Mouse (Mus musculus) thymus, adult 2 months (tissue): ENCODE measurements around the gene Scn3a. TPM values are rescaled to one million over a fixed set of nuclear protein-coding genes. Genes with fewer than 3 reads are reported as not detected.

Experiments
- DNase-seq: peaks from one replicate; pipeline ENCODE4 v3.0.0; 2021
- H3K27ac ChIP-seq: fragments of 200-500 bp; 2 replicates; pipeline ENCODE4 v1.5.1; 2012; ENCODE audit warnings: low read length, control low read depth; ENCODE audit not compliant: control insufficient read depth, insufficient read depth
- H3K27me3 ChIP-seq: fragments of 200-500 bp; 2 replicates; pipeline ENCODE4 v1.6.1; 2012; ENCODE audit warnings: mild to moderate bottlenecking, low read length, moderate library complexity, mixed read lengths; ENCODE audit not compliant: control insufficient read depth, insufficient read depth
- H3K36me3 ChIP-seq: fragments of 200-500 bp; 2 replicates; pipeline ENCODE4 v1.6.1; 2012; ENCODE audit warnings: mild to moderate bottlenecking, low read length, moderate library complexity; ENCODE audit not compliant: control insufficient read depth, insufficient read depth
- H3K4me1 ChIP-seq: fragments of 200-500 bp; replicated peaks from 2 replicates; pipeline ENCODE4 v1.6.1; 2012; ENCODE audit warnings: low read length; ENCODE audit not compliant: control insufficient read depth, insufficient read depth
- H3K4me3 ChIP-seq: fragments of 200-500 bp; 2 replicates; pipeline ENCODE4 v1.5.1; 2012; ENCODE audit warnings: mild to moderate bottlenecking, low read length, control low read depth, moderate library complexity; ENCODE audit not compliant: control insufficient read depth, insufficient read depth
- CTCF ChIP-seq: fragments of 200-500 bp; IDR thresholded peaks from 2 replicates; pipeline ENCODE4 v1.5.1; 2012; ENCODE audit warnings: mild to moderate bottlenecking, control low read depth, low read length, moderate library complexity, borderline replicate concordance; ENCODE audit not compliant: control insufficient read depth, poor library complexity, insufficient read depth; ENCODE audit errors: extremely low read depth
- POLR2A ChIP-seq: fragments of 200-500 bp; IDR thresholded peaks from 2 replicates; pipeline ENCODE4 v1.6.1; 2012; ENCODE audit warnings: mild to moderate bottlenecking, low read length, control low read depth, moderate library complexity; ENCODE audit not compliant: control insufficient read depth, poor library complexity, insufficient read depth; ENCODE audit errors: extremely low read depth
- WGBS: fragments of 180-500 bp; shearing (Covaris S2); methylation state at CpG from one replicate; pipeline ENCODE4 v1.1.7; 2018; 5-methylcytosine and 5-hydroxymethylcytosine counted together
- polyA plus RNA-seq: library from polyadenylated mRNA; depleted of rRNA; stranded (reverse); fragments of >200 nt; gene quantifications from 2 replicates; pipeline ENCODE4 v1.2.3, GENCODE M21; 2012

The Scn3a gene
- polyA plus RNA-seq, 1 experiment: 0.18 TPM

DNA sequence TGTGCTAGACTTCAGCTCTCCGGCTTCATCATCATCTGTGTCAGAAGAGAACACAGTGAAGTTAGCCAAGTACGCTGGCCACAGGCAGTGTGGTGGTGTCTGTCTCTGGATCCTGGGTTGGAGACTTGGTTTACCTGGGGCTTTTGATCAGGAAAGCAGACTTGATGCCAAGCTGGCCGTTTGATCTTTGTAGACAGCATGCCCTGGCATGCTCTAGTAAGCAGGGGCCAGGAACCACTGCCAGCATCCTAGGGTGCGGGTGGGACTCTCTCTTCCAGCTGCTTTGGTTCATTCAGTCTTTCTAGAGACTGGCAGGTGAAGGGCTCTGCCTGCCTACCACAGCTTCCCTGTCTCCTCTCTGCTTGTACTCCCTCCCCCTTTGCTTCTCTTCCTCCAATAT is 20.1 kb downstream of the Scn3a start:
- WGBS: 57% methylated on average over 4 of the region's 4 CpGs
- Histone ChIP-seq H3K27me3 (no peaks in the 10 kb centered on the region), H3K4me3 (no peak overlapping the region), H3K4me1 (peaks cover 11% of the 10 kb centered on the region), H3K27ac (no peak overlapping the region), H3K36me3 (no peaks in the 10 kb centered on the region)
- TF ChIP-seq CTCF (no peak), POLR2A (no peak)
- DNase-seq: no peak

DNA sequence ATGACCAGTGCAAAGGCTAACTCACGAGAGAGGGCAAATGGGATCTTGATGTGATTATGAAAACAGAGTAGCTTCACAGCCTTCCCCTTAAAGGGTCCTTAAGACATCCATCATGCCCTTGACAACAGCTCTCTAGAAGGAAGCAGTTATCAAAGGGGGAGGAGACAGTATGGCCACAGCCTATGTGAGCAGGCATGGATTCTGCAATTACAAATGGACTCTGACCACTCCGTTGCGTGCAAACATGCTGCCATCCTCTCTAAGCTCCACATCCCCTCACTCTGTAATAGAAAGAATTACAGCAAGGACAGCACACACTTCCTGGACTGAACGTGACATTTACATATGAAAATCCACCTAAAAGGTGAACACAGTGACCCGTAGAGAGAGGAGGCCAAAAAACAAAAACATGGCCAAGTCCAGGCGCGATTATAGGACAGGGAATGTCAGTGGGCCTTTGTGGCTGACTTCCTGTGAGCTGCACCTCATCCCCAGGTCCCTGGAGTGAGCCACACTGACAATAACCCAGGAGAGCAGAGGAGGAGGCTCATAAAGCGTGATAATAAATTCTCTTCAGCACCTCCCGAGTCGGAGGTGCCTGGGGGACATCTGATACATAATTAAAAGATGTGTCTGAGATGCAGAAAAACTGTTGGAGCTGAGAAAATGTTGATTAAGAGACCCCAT is 24.4 kb downstream of the Scn3a start:
- DNase-seq: no peak
- H3K36me3 ChIP-seq: no peaks in the 10 kb centered on the region
- no peaks in the 10 kb centered on the region for H3K27me3 ChIP-seq
- 93% methylated on average over 10 of the region's 10 CpGs for whole genome bisulfite sequencing
- TF ChIP-seq CTCF (no peak), POLR2A (no peak)
- no peak overlapping the region for H3K27ac ChIP-seq
- peaks cover 4% of the 10 kb centered on the region; the same call in 1 of the 2 replicates for H3K4me1 ChIP-seq
- no peak overlapping the region for H3K4me3 ChIP-seq

DNA sequence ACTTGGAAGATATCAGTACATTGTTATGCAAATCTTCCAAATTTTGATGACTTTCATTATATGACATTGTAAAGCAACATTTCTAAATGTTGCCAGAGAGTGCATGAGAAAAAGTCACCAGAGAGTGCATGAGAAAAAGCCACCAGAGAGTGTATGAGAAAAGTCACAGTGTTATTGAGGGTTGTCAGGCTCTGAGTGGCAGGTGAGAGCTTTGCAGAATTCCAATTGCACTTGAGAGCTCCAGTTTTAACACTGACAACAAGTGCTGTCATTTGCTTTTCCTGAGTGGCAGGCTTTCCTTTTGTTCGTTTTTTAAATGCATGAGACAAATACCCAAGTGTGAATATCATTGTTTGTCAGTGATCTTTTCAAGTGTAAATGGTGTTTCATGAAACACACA is 25.6 kb downstream of the Scn3a start:
- DNase-seq: no peak
- Histone ChIP-seq H3K36me3 (no peaks in the 10 kb centered on the region), H3K27me3 (no peaks in the 10 kb centered on the region), H3K4me1 (no peaks in the 10 kb centered on the region), H3K27ac (no peak overlapping the region), H3K4me3 (no peak overlapping the region)
- WGBS: 90% methylated on average over 1 of the region's 1 CpGs
- TF ChIP-seq CTCF: no peak
- no peak for TF ChIP-seq POLR2A

DNA sequence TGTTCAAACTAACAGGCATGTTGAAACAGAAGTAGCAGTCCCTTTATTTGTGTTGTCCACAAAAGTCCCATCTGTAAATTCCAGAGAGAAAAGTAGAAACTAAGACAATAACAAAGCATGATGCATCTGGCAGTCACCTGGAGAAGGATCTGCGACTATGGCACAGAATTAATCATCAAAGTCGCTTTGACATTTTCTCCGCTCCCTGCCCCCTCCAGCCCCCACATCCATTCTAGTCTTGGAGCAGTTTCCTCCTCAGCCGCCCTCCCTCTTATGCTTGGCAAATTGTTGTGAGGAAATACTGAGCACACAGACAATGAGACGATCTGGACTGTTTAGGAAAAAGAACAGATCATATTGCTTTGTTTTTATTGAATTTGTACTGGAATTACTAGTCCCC is 29.0 kb downstream of the Scn3a start:
- no peaks in the 10 kb centered on the region for H3K4me1 ChIP-seq
- no peak for DNase-seq
- no peak overlapping the region for H3K4me3 ChIP-seq
- no peak overlapping the region for H3K27ac ChIP-seq
- no peaks in the 10 kb centered on the region for H3K36me3 ChIP-seq
- no peaks in the 10 kb centered on the region for H3K27me3 ChIP-seq
- WGBS: 90% methylated on average over 5 of the region's 5 CpGs
- TF ChIP-seq POLR2A (no peak), CTCF (no peak)

DNA sequence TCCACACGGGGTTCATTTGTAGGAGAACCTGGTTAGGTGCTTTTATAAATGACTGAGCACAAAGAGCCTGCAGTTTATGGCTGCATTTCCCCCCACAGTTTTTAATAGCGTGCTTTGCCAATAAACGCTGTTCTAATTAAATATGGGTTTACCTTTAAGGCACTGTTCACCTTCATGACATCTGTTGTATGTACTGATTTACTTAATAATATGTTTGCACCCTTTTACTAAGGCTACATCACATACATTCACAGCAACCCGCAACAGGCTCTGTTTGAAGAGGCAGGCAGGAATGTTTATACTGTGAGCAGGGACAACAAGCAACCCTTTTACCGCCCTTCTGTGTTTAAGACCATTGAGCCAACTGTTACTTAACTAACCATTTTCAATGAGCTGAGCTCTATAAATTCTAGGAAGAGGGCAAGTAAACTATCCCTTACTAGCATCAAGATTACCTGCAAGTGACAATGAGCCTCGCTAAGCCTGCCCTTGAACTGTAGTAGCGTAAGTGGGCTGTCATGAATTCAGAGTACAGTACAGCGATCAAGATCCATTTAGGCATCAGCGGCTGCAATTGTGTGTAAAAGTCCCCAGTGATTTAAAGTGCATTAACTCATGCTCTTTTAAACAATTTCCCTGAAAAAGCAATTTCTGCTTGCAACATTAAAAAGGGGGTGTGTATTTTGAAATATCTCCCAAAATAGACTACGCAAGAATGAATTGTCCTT is 35.1 kb downstream of the Scn3a start:
- Histone ChIP-seq H3K27me3 (no peaks in the 10 kb centered on the region), H3K36me3 (no peaks in the 10 kb centered on the region), H3K27ac (no peak overlapping the region), H3K4me1 (no peaks in the 10 kb centered on the region), H3K4me3 (no peak overlapping the region)
- WGBS: 94% methylated on average over 10 of the region's 10 CpGs
- TF ChIP-seq CTCF (no peak), POLR2A (no peak)
- no peak for DNase-seq

DNA sequence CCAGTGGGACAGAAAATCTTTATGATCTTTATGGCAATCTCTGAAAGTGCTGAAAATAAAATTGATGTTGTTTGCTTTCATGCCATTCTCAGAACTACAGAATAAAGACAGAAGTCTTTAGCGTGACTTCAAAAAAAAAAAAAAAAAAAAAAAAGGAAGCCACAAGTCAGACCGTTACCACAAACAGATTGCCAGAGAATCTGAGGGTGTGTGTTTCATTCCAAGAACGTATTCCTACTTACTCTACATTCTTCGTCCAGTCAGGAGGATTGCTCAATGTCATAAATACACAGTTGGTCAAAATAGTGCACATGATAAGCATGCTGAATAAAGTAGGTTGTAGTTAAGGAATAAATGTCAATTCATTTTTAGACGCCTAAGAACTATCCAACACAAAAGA is 38.3 kb downstream of the Scn3a start:
- TF ChIP-seq POLR2A (no peak), CTCF (no peak)
- Histone ChIP-seq H3K27me3 (no peaks in the 10 kb centered on the region), H3K4me3 (no peak overlapping the region), H3K4me1 (no peaks in the 10 kb centered on the region), H3K27ac (no peak overlapping the region), H3K36me3 (no peaks in the 10 kb centered on the region)
- no peak for DNase-seq
- WGBS: 8% methylated on average over 5 of the region's 5 CpGs

DNA sequence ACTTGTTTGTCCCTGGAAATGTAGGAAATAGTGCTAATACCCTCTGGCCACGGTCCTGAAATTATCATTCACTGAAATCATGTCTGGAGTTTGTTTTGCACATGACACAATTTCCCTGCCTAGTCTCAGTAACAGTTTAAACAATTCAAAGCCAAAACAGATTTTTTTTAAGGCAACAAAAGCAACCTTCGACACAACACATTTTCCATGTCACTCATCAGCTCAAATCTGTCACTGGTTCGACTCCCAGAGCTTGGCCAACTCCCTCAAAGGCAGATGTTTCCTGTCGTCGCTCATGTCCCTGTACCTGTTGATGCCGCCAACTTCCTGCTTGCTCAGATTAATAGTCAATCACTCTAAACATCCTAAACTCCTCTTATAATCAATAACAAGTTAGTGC is 50.7 kb downstream of the Scn3a start:
- WGBS: 35% methylated on average over 6 of the region's 6 CpGs
- no peak for DNase-seq
- H3K27me3 ChIP-seq: no peaks in the 10 kb centered on the region
- no peaks in the 10 kb centered on the region for H3K36me3 ChIP-seq
- H3K4me1 ChIP-seq: no peaks in the 10 kb centered on the region
- H3K4me3 ChIP-seq: no peak overlapping the region
- H3K27ac ChIP-seq: no peak overlapping the region
- no peak for TF ChIP-seq POLR2A
- TF ChIP-seq CTCF: no peak
